Mouse (Mus musculus): ENCODE data around the gene Disp1. TPM values are rescaled to one million over a fixed set of nuclear protein-coding genes. Genes with fewer than 3 reads are reported as not detected.
A peak's percentile ranks its signal among the peaks of the same experiment; 100 is the strongest.

Gene Disp1
- polyA plus RNA-seq, 1 experiment from 2014 or later: 10.8 TPM

GRCm38 (mm10) chr1:183191398-183191797 lies 29.9 kb downstream of the Disp1 start:
- H3K36me3 ChIP-seq (replicated peaks): no peaks in the 10 kb centered on the region
- H3K4me1 ChIP-seq: peaks cover 17% of the 10 kb centered on the region
- H3K9ac ChIP-seq: no peak overlapping the region
- H3K4me3 ChIP-seq (replicated peaks): no peak overlapping the region
- ATAC-seq (ENCODE audit: low FRiP score): no peak
- no peaks in the 10 kb centered on the region for H3K9me3 ChIP-seq
- no peaks in the 10 kb centered on the region for H3K27me3 ChIP-seq
- no peak overlapping the region for H3K27ac ChIP-seq
- H3K4me2 ChIP-seq: no peak overlapping the region
- 75% methylated on average over 10 of the region's 10 CpGs for WGBS

GRCm38 (mm10) chr1:183190456-183190855 lies 30.9 kb downstream of the Disp1 start:
- Histone ChIP-seq H3K27ac (no peak overlapping the region), H3K4me3 (replicated peaks) (no peak overlapping the region), H3K4me2 (no peak overlapping the region), H3K36me3 (replicated peaks) (no peaks in the 10 kb centered on the region), H3K4me1 (peaks cover 17% of the 10 kb centered on the region), H3K9ac (no peak overlapping the region), H3K27me3 (no peaks in the 10 kb centered on the region), H3K9me3 (no peaks in the 10 kb centered on the region)
- WGBS: 75% methylated on average over 9 of the region's 9 CpGs
- ATAC-seq (ENCODE audit: low FRiP score): no peak

- Histone ChIP-seq H3K9me3 (no peaks in the 10 kb centered on the region), H3K27me3 (no peaks in the 10 kb centered on the region), H3K4me3 (replicated peaks) (no peak overlapping the region), H3K36me3 (replicated peaks) (no peaks in the 10 kb centered on the region), H3K27ac (no peak overlapping the region), H3K9ac (no peak overlapping the region), H3K4me2 (no peak overlapping the region), H3K4me1 (peaks cover 20% of the 10 kb centered on the region)
- WGBS: 43% methylated on average over 10 of the region's 10 CpGs
- 0 out of 2 replicates have a peak, but pooled peaks have one; percentile 44 for ATAC-seq (ENCODE audit: low FRiP score)
These were observed 32.2 kb downstream of the Disp1 start for GRCm38 (mm10) chr1:183189014-183189662.

- no peak for ATAC-seq (ENCODE audit: low FRiP score)
- Histone ChIP-seq H3K4me3 (replicated peaks) (no peak overlapping the region), H3K4me1 (peaks cover 23% of the 10 kb centered on the region), H3K9ac (no peak overlapping the region), H3K9me3 (no peaks in the 10 kb centered on the region), H3K36me3 (replicated peaks) (no peaks in the 10 kb centered on the region), H3K4me2 (no peak overlapping the region), H3K27me3 (no peaks in the 10 kb centered on the region), H3K27ac (no peak overlapping the region)
- 85% methylated on average over 20 of the region's 20 CpGs for WGBS
These were observed 33.0 kb downstream of the Disp1 start for GRCm38 (mm10) chr1:183188115-183189013.

GRCm38 (mm10) chr1:183185560-183185959 lies 35.8 kb downstream of the Disp1 start:
- Histone ChIP-seq H3K4me1 (peaks cover 26% of the 10 kb centered on the region), H3K4me3 (replicated peaks) (no peak overlapping the region), H3K9ac (no peak overlapping the region), H3K9me3 (no peaks in the 10 kb centered on the region), H3K4me2 (no peak overlapping the region), H3K36me3 (replicated peaks) (no peaks in the 10 kb centered on the region), H3K27ac (no peak overlapping the region), H3K27me3 (no peaks in the 10 kb centered on the region)
- no peak for ATAC-seq (ENCODE audit: low FRiP score)
- WGBS: 80% methylated on average over 6 of the region's 6 CpGs

- no peaks in the 10 kb centered on the region for H3K36me3 ChIP-seq (replicated peaks)
- H3K9ac ChIP-seq: no peak overlapping the region
- ATAC-seq (ENCODE audit: low FRiP score): no peak
- no peak overlapping the region for H3K4me3 ChIP-seq (replicated peaks)
- peaks cover 18% of the 10 kb centered on the region for H3K4me1 ChIP-seq
- H3K4me2 ChIP-seq: no peak overlapping the region
- no peaks in the 10 kb centered on the region for H3K9me3 ChIP-seq
- no peak overlapping the region for H3K27ac ChIP-seq
- WGBS: 78% methylated on average over 5 of the region's 5 CpGs
- H3K27me3 ChIP-seq: no peaks in the 10 kb centered on the region
These were observed 36.6 kb downstream of the Disp1 start for GRCm38 (mm10) chr1:183184681-183185080.

- Histone ChIP-seq H3K9ac (no peak overlapping the region), H3K4me3 (replicated peaks) (no peak overlapping the region), H3K9me3 (no peaks in the 10 kb centered on the region), H3K27me3 (no peaks in the 10 kb centered on the region), H3K4me1 (peaks cover 13% of the 10 kb centered on the region), H3K4me2 (no peak overlapping the region), H3K36me3 (replicated peaks) (no peaks in the 10 kb centered on the region), H3K27ac (no peak overlapping the region)
- WGBS: 82% methylated on average over 5 of the region's 5 CpGs
- ATAC-seq (ENCODE audit: low FRiP score): no peak
These were observed 37.8 kb downstream of the Disp1 start for GRCm38 (mm10) chr1:183183565-183183964.

- WGBS: 28% methylated on average over 12 of the region's 12 CpGs
- no peak overlapping the region for H3K4me2 ChIP-seq
These were observed 38.5 kb downstream of the Disp1 start for GRCm38 (mm10) chr1:183182641-183183414.

GRCm38 (mm10) chr1:183181030-183181395 lies 40.3 kb downstream of the Disp1 start:
- no peak overlapping the region for H3K4me3 ChIP-seq (replicated peaks)
- H3K9ac ChIP-seq: no peak overlapping the region
- ATAC-seq (ENCODE audit: low FRiP score): no peak; the same call in 1 of the 2 replicates
- peaks cover 17% of the 10 kb centered on the region for H3K4me1 ChIP-seq
- H3K36me3 ChIP-seq (replicated peaks): no peaks in the 10 kb centered on the region
- H3K9me3 ChIP-seq: no peaks in the 10 kb centered on the region
- WGBS: 60% methylated on average over 2 of the region's 2 CpGs
- H3K4me2 ChIP-seq: no peak overlapping the region
- no peak overlapping the region for H3K27ac ChIP-seq
- no peaks in the 10 kb centered on the region for H3K27me3 ChIP-seq

More at GRCm38 (mm10) chr1:183182641-183183414, 38.5 kb downstream of the Disp1 start:
- ATAC-seq (ENCODE audit: low FRiP score): no peak
- H3K27ac ChIP-seq: peak overlapping the region; percentile 56
- H3K9me3 ChIP-seq: no peaks in the 10 kb centered on the region
- H3K4me1 ChIP-seq: peaks cover 17% of the 10 kb centered on the region
- H3K36me3 ChIP-seq (replicated peaks): no peaks in the 10 kb centered on the region
- H3K9ac ChIP-seq: no peak overlapping the region
- H3K27me3 ChIP-seq: no peaks in the 10 kb centered on the region
- H3K4me3 ChIP-seq (replicated peaks): no peak overlapping the region

- peaks cover 17% of the 10 kb centered on the region for H3K4me1 ChIP-seq
- ATAC-seq (ENCODE audit: low FRiP score): no peak
- no peaks in the 10 kb centered on the region for H3K36me3 ChIP-seq (replicated peaks)
- no peaks in the 10 kb centered on the region for H3K27me3 ChIP-seq
- H3K4me2 ChIP-seq: no peak overlapping the region
- no peak overlapping the region for H3K9ac ChIP-seq
- H3K4me3 ChIP-seq (replicated peaks): no peak overlapping the region
- 91% methylated on average over 2 of the region's 2 CpGs for WGBS
- no peak overlapping the region for H3K27ac ChIP-seq
- H3K9me3 ChIP-seq: no peaks in the 10 kb centered on the region
These were observed 40.9 kb downstream of the Disp1 start for GRCm38 (mm10) chr1:183180301-183181029.

GRCm38 (mm10) chr1:183179316-183179715 lies 42.0 kb downstream of the Disp1 start:
- H3K9me3 ChIP-seq: no peaks in the 10 kb centered on the region
- H3K27me3 ChIP-seq: no peaks in the 10 kb centered on the region
- WGBS: 84% methylated on average over 5 of the region's 5 CpGs
- no peak overlapping the region for H3K4me3 ChIP-seq (replicated peaks)
- ATAC-seq (ENCODE audit: low FRiP score): no peak
- H3K27ac ChIP-seq: no peak overlapping the region
- no peaks in the 10 kb centered on the region for H3K36me3 ChIP-seq (replicated peaks)
- no peak overlapping the region for H3K9ac ChIP-seq
- H3K4me2 ChIP-seq: no peak overlapping the region
- peaks cover 16% of the 10 kb centered on the region for H3K4me1 ChIP-seq

- no peak for ATAC-seq (ENCODE audit: low FRiP score)
- WGBS: 88% methylated on average over 8 of the region's 8 CpGs
- peaks cover 4% of the 10 kb centered on the region; the same call in 1 of the 2 replicates for H3K4me1 ChIP-seq
These were observed 46.1 kb downstream of the Disp1 start for GRCm38 (mm10) chr1:183175236-183175635.

More at GRCm38 (mm10) chr1:183175236-183175635, 46.1 kb downstream of the Disp1 start:
- H3K4me2 ChIP-seq: no peak overlapping the region
- H3K9me3 ChIP-seq: no peaks in the 10 kb centered on the region
- H3K27me3 ChIP-seq: no peaks in the 10 kb centered on the region
- H3K27ac ChIP-seq: no peak overlapping the region
- H3K4me3 ChIP-seq (replicated peaks): no peak overlapping the region
- H3K9ac ChIP-seq: no peak overlapping the region
- no peaks in the 10 kb centered on the region for H3K36me3 ChIP-seq (replicated peaks)
